Comparison of ENCODE assay signal across 23 mouse cellular contexts in the genomic region with DNA sequence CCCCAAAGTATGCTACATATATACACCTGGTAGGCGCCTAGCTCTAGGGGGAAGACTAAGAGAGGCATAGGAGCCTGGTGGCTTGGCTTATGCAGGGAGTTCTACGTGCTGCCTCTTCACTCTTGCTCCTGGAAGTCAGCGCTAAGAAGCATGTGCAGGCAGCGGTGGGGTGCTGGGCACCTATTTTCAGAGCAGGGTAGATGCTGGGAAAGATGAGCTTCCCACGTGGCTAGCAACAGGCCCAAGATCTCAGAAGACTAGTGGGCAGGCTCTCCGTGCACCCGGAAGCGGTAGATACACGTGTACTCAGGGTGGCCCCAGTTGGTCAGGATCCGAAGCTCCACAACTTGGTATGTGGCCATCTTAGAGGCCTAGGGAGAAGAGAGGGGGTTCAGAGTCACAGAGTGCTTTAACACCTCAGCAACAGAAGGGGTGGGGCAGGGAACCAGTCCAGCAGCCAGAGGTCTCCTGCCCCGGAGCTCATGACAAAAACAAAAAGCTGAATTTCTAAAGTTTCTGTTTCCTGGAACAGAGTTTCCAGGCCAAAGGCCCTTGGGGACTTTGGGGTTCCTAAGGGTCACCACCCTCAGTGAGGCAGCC. TPM values are rescaled to one million over a fixed set of nuclear protein-coding genes. Genes with fewer than 3 reads are reported as not detected.
A peak's percentile ranks its signal among the peaks of the same experiment; 100 is the strongest.
DNase-seq lines count a peak whose midpoint lies in the region; ATAC-seq and TF ChIP-seq lines count a peak whose summit lies in the region.
"Had no signal": no experiment of that assay in that cellular context is flagged by ENCODE, and none has a peak within 500 bp of the region (broad histone marks: within the 10 kb centered on the region; RNA-seq: fewer than 3 reads in every experiment).

No protein-coding gene starts in this region.

- TF ChIP-seq POLR2A in olfactory bulb, adult 2 months (IDR thresholded peaks at IDR 0.05; ENCODE audit: insufficient read depth, low read depth, low read length), result no peak

- TF ChIP-seq EP300 in stomach, postnatal 0 days (optimal IDR thresholded peaks at IDR 0.05), result no peak

- ATAC-seq in stomach, postnatal 0 days (ENCODE audit: low FRiP score, low TSS enrichment), result no peak
- ATAC-seq: activated CD4-positive, CD25-positive, alpha-beta regulatory T cell, adult 4 months; hindbrain, postnatal 0 days; midbrain, embryonic 15.5 days; Patski had no signal

- peak overlapping the region; percentile 72 for H3K27ac ChIP-seq in olfactory bulb, adult 2 months (ENCODE audit: insufficient read depth, low read depth, low read length)
- H3K27ac ChIP-seq in stomach, postnatal 0 days (replicated peaks), result no peak overlapping the region
- H3K27ac ChIP-seq: forebrain, embryonic 10.5 days; limb, embryonic 13.5 days; liver, embryonic 15.5 days; midbrain, embryonic 15.5 days had no signal

- no peak overlapping the region for H3K4me3 ChIP-seq in olfactory bulb, adult 2 months (ENCODE audit: insufficient read depth, low read depth, low read length)
- H3K4me3 ChIP-seq in stomach, postnatal 0 days (ENCODE audit: low read depth, low read length), result no peak overlapping the region
- H3K4me3 ChIP-seq: embryonic facial prominence, embryonic 15.5 days; forebrain, embryonic 10.5 days; heart, embryonic 12.5 days; limb, embryonic 13.5 days; liver, embryonic 15.5 days; midbrain, embryonic 15.5 days had no signal

- H3K9ac ChIP-seq in stomach, postnatal 0 days (ENCODE audit: low read length), result no peak overlapping the region
- H3K9ac ChIP-seq: embryonic facial prominence, embryonic 15.5 days; heart, embryonic 12.5 days; limb, embryonic 13.5 days; liver, embryonic 15.5 days; midbrain, embryonic 15.5 days had no signal

- no peak overlapping the region for H3K4me2 ChIP-seq in stomach, postnatal 0 days (replicated peaks; ENCODE audit: low read depth)
- H3K4me2 ChIP-seq: embryonic facial prominence, embryonic 15.5 days; heart, embryonic 12.5 days; limb, embryonic 13.5 days; liver, embryonic 15.5 days; midbrain, embryonic 15.5 days had no signal

- peaks cover 62% of the 10 kb centered on the region for H3K4me1 ChIP-seq in olfactory bulb, adult 2 months (ENCODE audit: control insufficient read depth, insufficient read depth, low read length)
- H3K4me1 ChIP-seq in stomach, postnatal 0 days (replicated peaks; ENCODE audit: control insufficient read depth, insufficient read depth), result no peaks in the 10 kb centered on the region
- H3K4me1 ChIP-seq: heart, embryonic 12.5 days; liver, embryonic 15.5 days; midbrain, embryonic 15.5 days had no signal

- no peaks in the 10 kb centered on the region for H3K27me3 ChIP-seq in stomach, postnatal 0 days (ENCODE audit: control insufficient read depth, insufficient read depth, low read length)
- H3K27me3 ChIP-seq: embryonic facial prominence, embryonic 15.5 days; heart, embryonic 12.5 days; limb, embryonic 13.5 days; liver, embryonic 15.5 days; midbrain, embryonic 15.5 days; Patski had no signal

- peaks cover 36% of the 10 kb centered on the region for H3K36me3 ChIP-seq in stomach, postnatal 0 days (ENCODE audit: control insufficient read depth, insufficient read depth, low read length)

- intact Hi-C loops in gastrocnemius, postnatal 14 days (cut with DNase I; ENCODE audit: low total_unique reads), result no loop called here

- 53% methylated on average over 11 of the region's 11 CpGs for WGBS in olfactory bulb, adult 2 months
- 87% methylated on average over 11 of the region's 11 CpGs for WGBS in stomach, postnatal 0 days

- no peak for TF ChIP-seq CTCF in olfactory bulb, adult 2 months (IDR thresholded peaks at IDR 0.05; ENCODE audit: insufficient read depth, low read depth, low read length)
- no peak for TF ChIP-seq CTCF in stomach, postnatal 0 days (IDR thresholded peaks at IDR 0.05; ENCODE audit: low read depth)

- DNase-seq in gastrocnemius, adult 8-10 months (ENCODE audit: low spot score in 2 of 2), result peak; percentile 61 to 80
- no peak for DNase-seq in gastrocnemius, postnatal 14 days
- peak; percentile 82 for DNase-seq in right cerebral cortex, adult 18-20 months
- DNase-seq in right cerebral cortex, postnatal 4 days, result no peak
- no peak for DNase-seq in stomach, postnatal 0 days (ENCODE audit: low spot score)
- no peak for DNase-seq in kidney, postnatal 10 days
- DNase-seq: adrenal gland, postnatal 14 days; cerebellum, adult 9-10 months; heart, postnatal 36 days; kidney, adult 11 months; kidney, postnatal 14 days; layer of hippocampus, adult 9-11 months; lung, postnatal 10 days had no signal

- H3K9me3 ChIP-seq in stomach, postnatal 0 days (ENCODE audit: control insufficient read depth, low read length), result no peaks in the 10 kb centered on the region
- H3K9me3 ChIP-seq: embryonic facial prominence, embryonic 15.5 days; forebrain, embryonic 10.5 days; heart, embryonic 12.5 days; limb, embryonic 13.5 days; liver, embryonic 15.5 days; midbrain, embryonic 15.5 days had no signal

RNA-seq across cellular contexts. Expression of a gene that starts 17.0 kb away (rescaled TPM):
- total RNA-seq in gastrocnemius, adult 8-10 months (2022), result 10 to 100 TPM; 76.6 to 84.7 (median 80.3) TPM
- total RNA-seq in gastrocnemius, postnatal 14 days (2021), result 10 to 100 TPM; 62.3 to 81.4 TPM
- polyA plus RNA-seq in olfactory bulb, adult 2 months (2012; ENCODE audit: insufficient read depth, insufficient read length, low replicate concordance, missing spikeins), result 247 TPM in 1 of 2 replicates, not detected in the other
- polyA plus RNA-seq in stomach, postnatal 0 days (2015; fragmentation: Nextera tagmentation; extraction: Ambion mirVana), result 2.2 TPM in 2 replicates

RNA-seq across cellular contexts. Expression of a gene that starts 34.6 kb away (rescaled TPM):
- total RNA-seq in gastrocnemius, adult 8-10 months (2022), result 10 to 100 TPM; 21.8 to 29.7 (median 24.0) TPM
- total RNA-seq in gastrocnemius, postnatal 14 days (2021), result 10 to 100 TPM; 17.7 to 18.0 TPM
- not detected in 2 replicates for polyA plus RNA-seq in olfactory bulb, adult 2 months (2012; ENCODE audit: insufficient read depth, insufficient read length, low replicate concordance, missing spikeins)
- 13.3 and 17.1 TPM in 2 replicates for polyA plus RNA-seq in stomach, postnatal 0 days (2015; fragmentation: Nextera tagmentation; extraction: Ambion mirVana)

RNA-seq across cellular contexts. Expression of a gene that starts 37.6 kb away (rescaled TPM):
- total RNA-seq in gastrocnemius, adult 8-10 months (2022), result 10 to 100 TPM; 10.2 to 18.0 (median 13.5) TPM
- 10 to 100 TPM in 1 of 2 experiments, 1 to 10 TPM in 1; 9.8 to 11.1 TPM for total RNA-seq in gastrocnemius, postnatal 14 days (2021)
- not detected in 2 replicates for polyA plus RNA-seq in olfactory bulb, adult 2 months (2012; ENCODE audit: insufficient read depth, insufficient read length, low replicate concordance, missing spikeins)
- 11.7 and 13.4 TPM in 2 replicates for polyA plus RNA-seq in stomach, postnatal 0 days (2015; fragmentation: Nextera tagmentation; extraction: Ambion mirVana)

RNA-seq across cellular contexts. Expression of a gene that starts 52.4 kb away (rescaled TPM):
- total RNA-seq in gastrocnemius, adult 8-10 months (2022), result 1 to 10 TPM; 4.8 to 6.5 (median 5.2) TPM
- 1 to 10 TPM; 7.4 to 7.6 TPM for total RNA-seq in gastrocnemius, postnatal 14 days (2021)
- not detected in 2 replicates for polyA plus RNA-seq in olfactory bulb, adult 2 months (2012; ENCODE audit: insufficient read depth, insufficient read length, low replicate concordance, missing spikeins)
- 30.5 and 31.4 TPM in 2 replicates for polyA plus RNA-seq in stomach, postnatal 0 days (2015; fragmentation: Nextera tagmentation; extraction: Ambion mirVana)

RNA-seq across cellular contexts. Expression of a gene that starts 54.6 kb away (rescaled TPM):
- total RNA-seq in gastrocnemius, adult 8-10 months (2022), result 10 to 100 TPM; 56.0 to 62.6 (median 58.7) TPM
- total RNA-seq in gastrocnemius, postnatal 14 days (2021), result 10 to 100 TPM; 78.3 to 80.4 TPM
- polyA plus RNA-seq in olfactory bulb, adult 2 months (2012; ENCODE audit: insufficient read depth, insufficient read length, low replicate concordance, missing spikeins), result not detected in 2 replicates
- polyA plus RNA-seq in stomach, postnatal 0 days (2015; fragmentation: Nextera tagmentation; extraction: Ambion mirVana), result 186 and 196 TPM in 2 replicates

Comparison
In these comparisons a context has a peak if more than half of its experiments do, and no peak if none do; other contexts are left out.
1. DNase-seq: peak in gastrocnemius, adult 8-10 months (2 of 2) and right cerebral cortex, adult 18-20 months (single experiment); none in gastrocnemius, postnatal 14 days (single experiment), right cerebral cortex, postnatal 4 days (single experiment), stomach, postnatal 0 days (single experiment) and kidney, postnatal 10 days (single experiment).